8 mouse cellular contexts compared by ENCODE assay signal in genomic region chr19:47432339-47432738, GRCm38 (mm10). TPM values are rescaled to one million over a fixed set of nuclear protein-coding genes. Genes with fewer than 3 reads are reported as not detected.
A peak's percentile ranks its signal among the peaks of the same experiment; 100 is the strongest.
DNase-seq lines count a peak whose midpoint lies in the region; ATAC-seq lines count a peak whose summit lies in the region.

No protein-coding gene starts in this region.

- H3K27ac ChIP-seq in embryonic facial prominence, embryonic 15.5 days (replicated peaks): no peak overlapping the region
- peak overlapping the region; percentile 77 for H3K27ac ChIP-seq in intestine, embryonic 16.5 days (ENCODE audit: low read length)
- H3K27ac ChIP-seq in lung, embryonic 16.5 days (ENCODE audit: low read length): no peak overlapping the region
- H3K27ac ChIP-seq in stomach, embryonic 16.5 days (ENCODE audit: low read length): 0 out of 2 replicates have a peak overlapping the region, but pooled peaks have one; percentile 7

- ATAC-seq in embryonic facial prominence, embryonic 15.5 days (ENCODE audit: insufficient number of reproducible peaks, low FRiP score, low TSS enrichment, low read depth): peak; percentile 27; the same call in 1 of the 2 replicates
- peak; percentile 66 for ATAC-seq in intestine, embryonic 16.5 days
- ATAC-seq in lung, embryonic 16.5 days (ENCODE audit: low read depth): peak; percentile 73
- peak; percentile 61 for ATAC-seq in stomach, embryonic 16.5 days (ENCODE audit: insufficient read depth, low FRiP score)

- H3K9ac ChIP-seq in embryonic facial prominence, embryonic 15.5 days: no peak overlapping the region
- H3K9ac ChIP-seq in intestine, embryonic 16.5 days (ENCODE audit: low read depth, low read length): peak overlapping the region; percentile 32; the same call in 1 of the 2 replicates
- H3K9ac ChIP-seq in lung, embryonic 16.5 days (ENCODE audit: low read length): no peak overlapping the region
- 0 out of 2 replicates have a peak overlapping the region, but pooled peaks have one; percentile 40 for H3K9ac ChIP-seq in stomach, embryonic 16.5 days (ENCODE audit: low read length)

- 0 out of 2 replicates have a peak, but pooled peaks cover 2% of the 10 kb centered on the region for H3K36me3 ChIP-seq in embryonic facial prominence, embryonic 15.5 days
- no peaks in the 10 kb centered on the region; the same call in 1 of the 2 replicates for H3K36me3 ChIP-seq in intestine, embryonic 16.5 days (ENCODE audit: control insufficient read depth, insufficient read depth, low read length)
- no peaks in the 10 kb centered on the region for H3K36me3 ChIP-seq in lung, embryonic 16.5 days (ENCODE audit: control insufficient read depth, insufficient read depth, low read length)
- no peaks in the 10 kb centered on the region for H3K36me3 ChIP-seq in stomach, embryonic 16.5 days (ENCODE audit: control insufficient read depth, insufficient read depth, low read length)

- no peak overlapping the region for H3K4me2 ChIP-seq in embryonic facial prominence, embryonic 15.5 days (replicated peaks)
- H3K4me2 ChIP-seq in intestine, embryonic 16.5 days (ENCODE audit: low read depth, low read length): no peak overlapping the region
- no peak overlapping the region for H3K4me2 ChIP-seq in lung, embryonic 16.5 days (ENCODE audit: low read depth, low read length)
- no peak overlapping the region for H3K4me2 ChIP-seq in stomach, embryonic 16.5 days (ENCODE audit: low read depth, low read length)

- peak; percentile 18 to 84 for DNase-seq in left cerebral cortex, postnatal 10 days (ENCODE audit: extremely low spot score in 1 of 2, low spot score in 2 of 2)
- no peak for DNase-seq in left cerebral cortex, adult 18-20 months (ENCODE audit: low spot score in 2 of 2)
- no peak for DNase-seq in cerebellum, postnatal 14 days
- DNase-seq in frontal cortex, postnatal 25 days (ENCODE audit: low spot score in 2 of 2): no peak

- no peaks in the 10 kb centered on the region for H3K27me3 ChIP-seq in embryonic facial prominence, embryonic 15.5 days
- H3K27me3 ChIP-seq in intestine, embryonic 16.5 days (replicated peaks; ENCODE audit: control insufficient read depth, insufficient read depth, low read length): no peaks in the 10 kb centered on the region
- no peaks in the 10 kb centered on the region for H3K27me3 ChIP-seq in lung, embryonic 16.5 days (ENCODE audit: control insufficient read depth, insufficient read depth, low read depth, low read length)
- no peaks in the 10 kb centered on the region for H3K27me3 ChIP-seq in stomach, embryonic 16.5 days (ENCODE audit: control insufficient read depth, insufficient read depth, low read length)

- 51% methylated on average over 10 of the region's 10 CpGs for WGBS in embryonic facial prominence, embryonic 15.5 days
- 42% methylated on average over 10 of the region's 10 CpGs for whole genome bisulfite sequencing in intestine, embryonic 16.5 days
- WGBS in lung, embryonic 16.5 days: 29% methylated on average over 10 of the region's 10 CpGs
- WGBS in stomach, embryonic 16.5 days: 56% methylated on average over 10 of the region's 10 CpGs

- intact Hi-C loops in left cerebral cortex, postnatal 10 days (cut with DNase I): no loop called here

- H3K4me3 ChIP-seq in embryonic facial prominence, embryonic 15.5 days (replicated peaks): no peak overlapping the region
- H3K4me3 ChIP-seq in intestine, embryonic 16.5 days (ENCODE audit: low read length): no peak overlapping the region
- no peak overlapping the region for H3K4me3 ChIP-seq in lung, embryonic 16.5 days (ENCODE audit: low read length)
- no peak overlapping the region for H3K4me3 ChIP-seq in stomach, embryonic 16.5 days (replicated peaks; ENCODE audit: low read length)

- peaks cover 35% of the 10 kb centered on the region for H3K4me1 ChIP-seq in embryonic facial prominence, embryonic 15.5 days
- peaks cover 45% of the 10 kb centered on the region for H3K4me1 ChIP-seq in intestine, embryonic 16.5 days (ENCODE audit: control insufficient read depth, insufficient read depth, low read length)
- H3K4me1 ChIP-seq in lung, embryonic 16.5 days (replicated peaks; ENCODE audit: control insufficient read depth, insufficient read depth, low read length): peaks cover 36% of the 10 kb centered on the region
- H3K4me1 ChIP-seq in stomach, embryonic 16.5 days (ENCODE audit: control insufficient read depth, insufficient read depth, low read length): peaks cover 32% of the 10 kb centered on the region

- H3K9me3 ChIP-seq in embryonic facial prominence, embryonic 15.5 days (replicated peaks): no peaks in the 10 kb centered on the region
- 0 out of 2 replicates have a peak, but pooled peaks cover 4% of the 10 kb centered on the region for H3K9me3 ChIP-seq in intestine, embryonic 16.5 days (ENCODE audit: control insufficient read depth, low read length)
- H3K9me3 ChIP-seq in lung, embryonic 16.5 days (ENCODE audit: control insufficient read depth, low read length): no peaks in the 10 kb centered on the region
- no peaks in the 10 kb centered on the region for H3K9me3 ChIP-seq in stomach, embryonic 16.5 days (replicated peaks; ENCODE audit: control insufficient read depth, low read length)

RNA-seq across cellular contexts. Expression of gene Sh3pxd2a, which starts 31.9 kb away (rescaled TPM):
- total RNA-seq in left cerebral cortex, postnatal 10 days (2021): 10 to 100 TPM; 22.8 to 23.4 TPM
- total RNA-seq in left cerebral cortex, adult 18-20 months (2021): 10 to 100 TPM; 31.8 to 32.4 TPM
- 15.8 and 16.0 TPM in 2 replicates for polyA plus RNA-seq in embryonic facial prominence, embryonic 15.5 days (2015; fragmentation: Nextera tagmentation; extraction: Ambion mirVana)
- 3.0 and 3.6 TPM in 2 replicates for polyA plus RNA-seq in intestine, embryonic 16.5 days (2015; fragmentation: Nextera tagmentation; extraction: Ambion mirVana)
- 6.1 and 6.6 TPM in 2 replicates for polyA plus RNA-seq in lung, embryonic 16.5 days (2015; fragmentation: Nextera tagmentation; extraction: Ambion mirVana)
- polyA plus RNA-seq in stomach, embryonic 16.5 days (2015; fragmentation: Nextera tagmentation; extraction: Ambion mirVana): 6.3 and 6.6 TPM in 2 replicates

Comparison
In these comparisons a context has a peak if more than half of its experiments do, and no peak if none do; other contexts are left out.
1. DNase-seq: peak in left cerebral cortex, postnatal 10 days (2 of 2); none in left cerebral cortex, adult 18-20 months (0 of 2), cerebellum, postnatal 14 days (0 of 2) and frontal cortex, postnatal 25 days (0 of 2).
2. H3K27ac ChIP-seq: peak in intestine, embryonic 16.5 days (single experiment) and stomach, embryonic 16.5 days (single experiment); none in embryonic facial prominence, embryonic 15.5 days (single experiment) and lung, embryonic 16.5 days (single experiment).
3. H3K9ac ChIP-seq: peak in intestine, embryonic 16.5 days (single experiment) and stomach, embryonic 16.5 days (single experiment); none in embryonic facial prominence, embryonic 15.5 days (single experiment) and lung, embryonic 16.5 days (single experiment).
4. Peak in every context shown above with its lines, with median percentiles within 50 percentile points of each other: ATAC-seq.